Mouse (Mus musculus): ENCODE results near the gene Card14. TPM values are rescaled to one million over a fixed set of nuclear protein-coding genes. Genes with fewer than 3 reads are reported as not detected.

Card14 gene
- polyA plus RNA-seq, 1 experiment from 2014 or later: not detected

- H3K4me2 ChIP-seq (replicated peaks; ENCODE audit: low read depth, low read length): peak within 1 kb of the TSS; percentile 41
- H3K27me3 ChIP-seq (ENCODE audit: control insufficient read depth, insufficient read depth, low read length): peaks cover 72% of the 10 kb centered on the region
- ATAC-seq (ENCODE audit: low FRiP score): no peak
- H3K9me3 ChIP-seq (ENCODE audit: control insufficient read depth, low read length): no peaks in the 10 kb centered on the region
- peaks cover 5% of the 10 kb centered on the region; the same call in 1 of the 2 replicates for H3K4me1 ChIP-seq (replicated peaks; ENCODE audit: control insufficient read depth, insufficient read depth, low read length)
- H3K4me3 ChIP-seq (ENCODE audit: low read depth, low read length): peak within 1 kb of the TSS; percentile 32
- peak; percentile 67 for DNase-seq (ENCODE audit: low spot score)
- H3K9ac ChIP-seq (ENCODE audit: low read depth, low read length): peak within 1 kb of the TSS; percentile 34; the same call in 1 of the 2 replicates
- H3K27ac ChIP-seq (ENCODE audit: low read depth, low read length): no peak within 1 kb of the TSS
- 2% methylated on average over 19 of the region's 19 CpGs for WGBS
- no peaks in the 10 kb centered on the region for H3K36me3 ChIP-seq (ENCODE audit: control insufficient read depth, insufficient read depth, low read length)
These were observed 85.4 kb downstream of the Card14 start, which contains the start of gene Rnf213 for GRCm38 (mm10) chr11:119392800-119393482. Gene Rnf213, plus strand, starts transcription at chr11:119393100.

GRCm38 (mm10) chr11:119393483-119393804, 85.9 kb downstream of the Card14 start:
- Histone ChIP-seq H3K4me3 (ENCODE audit: low read depth, low read length) (peak overlapping the region; percentile 32), H3K9me3 (ENCODE audit: control insufficient read depth, low read length) (no peaks in the 10 kb centered on the region), H3K27ac (ENCODE audit: low read depth, low read length) (no peak overlapping the region), H3K4me2 (replicated peaks; ENCODE audit: low read depth, low read length) (peak overlapping the region; percentile 41), H3K36me3 (ENCODE audit: control insufficient read depth, insufficient read depth, low read length) (no peaks in the 10 kb centered on the region), H3K27me3 (ENCODE audit: control insufficient read depth, insufficient read depth, low read length) (peaks cover 70% of the 10 kb centered on the region), H3K4me1 (replicated peaks; ENCODE audit: control insufficient read depth, insufficient read depth, low read length) (peaks cover 5% of the 10 kb centered on the region; the same call in 1 of the 2 replicates), H3K9ac (ENCODE audit: low read depth, low read length) (peak overlapping the region; percentile 34; the same call in 1 of the 2 replicates)
- ATAC-seq (ENCODE audit: low FRiP score) (no peak), DNase-seq (ENCODE audit: low spot score) (no peak)
- 25% methylated on average over 7 of the region's 7 CpGs for WGBS

- H3K36me3 ChIP-seq (ENCODE audit: control insufficient read depth, insufficient read depth, low read length): no peaks in the 10 kb centered on the region
- no peak overlapping the region for H3K27ac ChIP-seq (ENCODE audit: low read depth, low read length)
- WGBS: 47% methylated on average over 6 of the region's 6 CpGs
- peaks cover 5% of the 10 kb centered on the region; the same call in 1 of the 2 replicates for H3K4me1 ChIP-seq (replicated peaks; ENCODE audit: control insufficient read depth, insufficient read depth, low read length)
- no peaks in the 10 kb centered on the region for H3K9me3 ChIP-seq (ENCODE audit: control insufficient read depth, low read length)
- H3K9ac ChIP-seq (ENCODE audit: low read depth, low read length): no peak overlapping the region
- peaks cover 69% of the 10 kb centered on the region for H3K27me3 ChIP-seq (ENCODE audit: control insufficient read depth, insufficient read depth, low read length)
- no peak for ATAC-seq (ENCODE audit: low FRiP score)
- no peak overlapping the region for H3K4me2 ChIP-seq (replicated peaks; ENCODE audit: low read depth, low read length)
- DNase-seq (ENCODE audit: low spot score): no peak
- H3K4me3 ChIP-seq (ENCODE audit: low read depth, low read length): no peak overlapping the region
These were observed 86.6 kb downstream of the Card14 start for GRCm38 (mm10) chr11:119394210-119394609.

MicroRNA genes within 50 kb of the gene (microRNA counts, 519-probe panel; counts per million panel counts)
- not detected for microRNA mmu-miR-1932

Other genes with a start within 250 kb of the Card14 start
- gene Cbx4, start 221.5 kb upstream of the Card14 start, polyA plus RNA-seq (2014; fragmentation: Nextera tagmentation; extraction: Ambion mirVana): 5.4 and 7.1 TPM in 2 replicates
- 16.9 and 20.7 TPM in 2 replicates for gene Tbc1d16, start 79.3 kb upstream of the Card14 start, polyA plus RNA-seq (2014; fragmentation: Nextera tagmentation; extraction: Ambion mirVana)
- gene Ccdc40, start 79.2 kb upstream of the Card14 start, polyA plus RNA-seq (2014; fragmentation: Nextera tagmentation; extraction: Ambion mirVana): 16.5 and 19.3 TPM in 2 replicates
- 12.6 and 15.3 TPM in 2 replicates for gene Gaa, start 39.9 kb upstream of the Card14 start, polyA plus RNA-seq (2014; fragmentation: Nextera tagmentation; extraction: Ambion mirVana)
- 378 and 385 TPM in 2 replicates for gene Eif4a3, start 7.7 kb upstream of the Card14 start, polyA plus RNA-seq (2014; fragmentation: Nextera tagmentation; extraction: Ambion mirVana)
- 4.4 and 6.0 TPM in 2 replicates for gene Sgsh, start 47.8 kb downstream of the Card14 start, polyA plus RNA-seq (2014; fragmentation: Nextera tagmentation; extraction: Ambion mirVana)
- 3.3 and 3.8 TPM in 2 replicates for gene Slc26a11, start 47.8 kb downstream of the Card14 start, polyA plus RNA-seq (2014; fragmentation: Nextera tagmentation; extraction: Ambion mirVana)
- 2.0 and 2.1 TPM in 2 replicates for gene Rnf213, start 85.3 kb downstream of the Card14 start, polyA plus RNA-seq (2014; fragmentation: Nextera tagmentation; extraction: Ambion mirVana)
- 13.6 and 14.8 TPM in 2 replicates for gene Endov, start 183.6 kb downstream of the Card14 start, polyA plus RNA-seq (2014; fragmentation: Nextera tagmentation; extraction: Ambion mirVana)
- gene Nptx1, start 240.0 kb downstream of the Card14 start, polyA plus RNA-seq (2014; fragmentation: Nextera tagmentation; extraction: Ambion mirVana): 8.7 and 11.2 TPM in 2 replicates

Data from hindbrain, embryonic 11.5 days (tissue).